Mouse (Mus musculus): ENCODE data around the gene Cox17.

Cox17 gene

GRCm38 (mm10) chr16:38370633-38371374 lies 24.0 kb downstream of the Cox17 start:
- DNase-seq (ENCODE audit: extremely low read depth, low read depth) = no peak

GRCm38 (mm10) chr16:38371705-38372296 lies 25.0 kb downstream of the Cox17 start:
- DNase-seq (ENCODE audit: extremely low read depth, low read depth) = peak; percentile 99

GRCm38 (mm10) chr16:38372876-38373275 lies 26.1 kb downstream of the Cox17 start:
- no peak for DNase-seq (ENCODE audit: extremely low read depth, low read depth)

- DNase-seq (ENCODE audit: extremely low read depth, low read depth) = peak; percentile 71
Observed at GRCm38 (mm10) chr16:38373439-38373838, 26.6 kb downstream of the Cox17 start.

GRCm38 (mm10) chr16:38373941-38374340 lies 27.1 kb downstream of the Cox17 start:
- DNase-seq (ENCODE audit: extremely low read depth, low read depth) = no peak

GRCm38 (mm10) chr16:38374379-38375140 lies 27.8 kb downstream of the Cox17 start:
- peak; percentile 92 for DNase-seq (ENCODE audit: extremely low read depth, low read depth)

GRCm38 (mm10) chr16:38375182-38375581 lies 28.4 kb downstream of the Cox17 start:
- no peak for DNase-seq (ENCODE audit: extremely low read depth, low read depth)

GRCm38 (mm10) chr16:38376163-38376840 lies 29.5 kb downstream of the Cox17 start:
- no peak for DNase-seq (ENCODE audit: extremely low read depth, low read depth)

- no peak for DNase-seq (ENCODE audit: extremely low read depth, low read depth)
Observed at GRCm38 (mm10) chr16:38376841-38377249, 30.1 kb downstream of the Cox17 start.

GRCm38 (mm10) chr16:38377546-38377945 lies 30.8 kb downstream of the Cox17 start:
- DNase-seq (ENCODE audit: extremely low read depth, low read depth) = no peak

- no peak for DNase-seq (ENCODE audit: extremely low read depth, low read depth)
Observed at GRCm38 (mm10) chr16:38378591-38378990, 31.8 kb downstream of the Cox17 start.

GRCm38 (mm10) chr16:38379088-38379487 lies 32.3 kb downstream of the Cox17 start:
- DNase-seq (ENCODE audit: extremely low read depth, low read depth) = no peak

- DNase-seq (ENCODE audit: extremely low read depth, low read depth) = no peak
Observed at GRCm38 (mm10) chr16:38379493-38379892, 32.7 kb downstream of the Cox17 start.

GRCm38 (mm10) chr16:38379926-38380325 lies 33.1 kb downstream of the Cox17 start:
- DNase-seq (ENCODE audit: extremely low read depth, low read depth) = no peak

GRCm38 (mm10) chr16:38383683-38384082 lies 36.9 kb downstream of the Cox17 start:
- peak; percentile 88 for DNase-seq (ENCODE audit: extremely low read depth, low read depth)

- DNase-seq (ENCODE audit: extremely low read depth, low read depth) = no peak
Observed at GRCm38 (mm10) chr16:38385184-38385634, 38.4 kb downstream of the Cox17 start.

GRCm38 (mm10) chr16:38385700-38386099 lies 38.9 kb downstream of the Cox17 start:
- DNase-seq (ENCODE audit: extremely low read depth, low read depth) = no peak

- DNase-seq (ENCODE audit: extremely low read depth, low read depth) = no peak
Observed at GRCm38 (mm10) chr16:38387389-38387788, 40.6 kb downstream of the Cox17 start.

GRCm38 (mm10) chr16:38388757-38389156 lies 42.0 kb downstream of the Cox17 start:
- DNase-seq (ENCODE audit: extremely low read depth, low read depth) = no peak

- no peak for DNase-seq (ENCODE audit: extremely low read depth, low read depth)
Observed at GRCm38 (mm10) chr16:38389284-38389893, 42.6 kb downstream of the Cox17 start.

GRCm38 (mm10) chr16:38390322-38390721 lies 43.5 kb downstream of the Cox17 start:
- DNase-seq (ENCODE audit: extremely low read depth, low read depth) = no peak

Measured in MEL-GATA-1-ER (cell line).